Mouse (Mus musculus) left cerebral cortex, adult 8-10 months (tissue): ENCODE measurements around the gene Preb. TPM values are rescaled to one million over a fixed set of nuclear protein-coding genes. Genes with fewer than 3 reads are reported as not detected.

Source experiments
- DNase-seq, 2 experiments: peaks; one replicate each; pipeline ENCODE4 v3.0.0; 2022; ENCODE audit warnings: low spot score in 2 of 2
- total RNA-seq, 4 experiments: library from RNA; stranded (reverse); gene quantifications; 2 replicates each; pipeline ENCODE4 v1.2.4; 2022

Gene Preb
- total RNA-seq, 4 experiments from 2014 or later, result 114 to 135 (median 128) TPM

- DNase-seq, result no peak
These were observed 37.5 kb downstream of the Preb start for GRCm38 (mm10) chr5:30922581-30923041.

- DNase-seq, result peak; percentile 75 to 84
These were observed 38.7 kb downstream of the Preb start, which contains the start of gene Khk for GRCm38 (mm10) chr5:30921256-30922033. Khk (plus strand) TSS chr5:30921431.

GRCm38 (mm10) chr5:30920621-30921020, 39.5 kb downstream of the Preb start:
- no peak for DNase-seq

DNA sequence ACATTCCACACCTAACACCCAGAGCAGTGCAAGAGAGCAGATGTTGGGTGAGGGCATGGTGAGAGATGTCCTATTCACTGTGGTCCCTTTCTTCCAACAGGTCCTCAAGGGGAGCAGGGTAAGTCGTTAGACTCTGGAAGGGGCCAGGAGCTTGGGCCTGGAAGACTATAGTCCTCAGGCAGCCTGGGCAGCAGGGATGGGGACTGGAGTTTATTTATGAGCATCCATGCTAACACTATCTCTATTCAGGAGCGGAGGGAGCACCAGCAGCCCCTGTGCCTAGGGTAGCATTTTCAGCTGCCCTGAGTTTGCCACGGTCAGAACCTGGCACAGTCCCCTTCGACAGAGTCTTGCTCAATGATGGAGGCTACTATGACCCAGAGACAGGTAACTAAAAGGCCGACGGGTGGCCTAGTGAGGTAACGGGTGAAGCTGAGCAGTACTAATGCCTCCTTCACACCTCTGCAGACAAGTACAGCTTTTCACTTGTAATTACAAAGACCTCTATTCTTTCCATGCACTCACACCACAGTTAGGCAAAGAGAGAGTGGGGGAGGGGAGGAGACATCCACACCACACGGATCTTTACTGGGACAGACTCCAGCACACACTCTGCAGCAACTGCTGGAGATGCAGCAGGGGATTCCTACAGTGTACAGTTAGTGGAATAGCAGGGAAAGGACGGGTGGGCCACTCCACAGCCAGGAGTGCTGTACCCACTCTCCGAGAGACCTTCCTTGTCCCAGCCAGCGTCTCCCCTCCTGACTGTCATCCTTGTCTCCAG, 40.1 kb downstream of the Preb start:
- no peak for DNase-seq

- DNase-seq, result no peak
These were observed 41.5 kb downstream of the Preb start for GRCm38 (mm10) chr5:30918691-30919090.

DNA sequence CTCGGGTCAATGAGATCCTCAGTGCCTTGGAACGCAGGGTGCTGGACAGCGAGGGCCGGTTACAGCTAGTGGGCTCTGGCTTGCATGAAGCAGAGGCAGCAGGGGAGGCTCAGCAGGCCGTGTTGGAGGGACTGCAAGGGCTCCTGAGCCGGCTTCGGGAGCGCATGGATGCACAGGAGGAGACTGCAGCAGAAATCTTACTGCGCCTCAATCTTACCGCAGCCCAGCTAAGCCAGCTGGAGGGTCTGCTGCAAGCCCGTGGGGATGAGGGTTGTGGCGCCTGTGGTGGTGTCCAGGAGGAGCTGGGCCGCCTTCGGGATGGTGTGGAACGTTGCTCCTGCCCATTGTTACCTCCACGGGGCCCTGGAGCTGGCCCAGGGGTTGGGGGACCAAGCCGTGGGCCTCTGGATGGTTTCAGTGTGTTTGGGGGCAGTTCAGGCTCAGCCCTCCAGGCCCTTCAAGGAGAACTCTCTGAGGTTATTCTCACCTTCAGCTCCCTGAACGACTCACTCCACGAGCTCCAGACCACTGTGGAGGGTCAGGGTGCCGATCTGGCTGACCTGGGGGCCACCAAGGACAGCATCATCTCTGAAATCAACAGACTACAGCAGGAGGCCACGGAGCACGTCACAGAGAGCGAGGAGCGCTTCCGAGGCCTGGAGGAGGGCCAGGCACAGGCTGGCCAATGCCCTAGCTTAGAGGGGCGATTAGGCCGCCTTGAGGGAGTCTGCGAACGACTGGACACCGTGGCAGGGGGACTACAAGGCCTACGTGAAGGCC, 42.1 kb downstream of the Preb start:
- DNase-seq, result no peak

DNA sequence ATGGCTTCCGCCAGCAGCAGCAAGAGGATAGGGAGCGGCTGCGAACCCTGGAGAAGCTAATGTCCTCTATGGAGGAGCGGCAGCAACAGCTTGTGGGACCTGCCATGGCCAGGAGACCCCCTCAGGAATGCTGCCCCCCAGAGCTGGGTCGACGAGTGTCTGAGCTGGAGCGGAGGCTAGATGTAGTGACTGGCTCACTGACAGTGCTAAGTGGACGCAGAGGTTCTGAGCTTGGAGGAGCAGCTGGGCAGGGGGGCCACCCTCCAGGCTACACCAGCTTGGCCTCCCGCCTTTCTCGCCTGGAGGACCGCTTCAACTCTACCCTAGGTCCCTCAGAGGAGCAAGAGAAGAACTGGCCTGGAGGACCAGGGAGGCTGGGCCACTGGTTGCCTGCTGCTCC, 42.8 kb downstream of the Preb start:
- DNase-seq, result no peak

DNA sequence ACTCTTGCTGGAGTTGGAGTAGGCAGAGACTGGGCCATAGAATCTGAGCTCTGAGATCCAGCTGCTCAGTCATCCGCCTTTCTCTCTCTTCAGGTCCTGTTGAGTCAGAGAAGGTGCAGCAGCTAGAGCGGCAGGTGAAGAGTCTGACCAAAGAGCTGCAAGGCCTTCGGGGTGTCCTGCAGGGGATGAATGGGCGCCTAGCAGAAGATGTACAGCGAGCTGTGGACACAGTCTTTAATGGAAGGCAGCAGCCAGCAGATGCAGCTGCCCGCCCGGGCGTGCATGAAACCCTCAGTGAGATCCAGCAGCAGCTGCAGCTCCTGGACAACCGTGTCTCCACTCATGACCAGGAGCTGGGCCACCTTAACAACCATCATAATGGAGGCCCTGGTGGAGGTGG, 43.3 kb downstream of the Preb start:
- no peak for DNase-seq

GRCm38 (mm10) chr5:30915974-30916433, 44.2 kb downstream of the Preb start:
- DNase-seq, result peak; percentile 61 to 96

DNA sequence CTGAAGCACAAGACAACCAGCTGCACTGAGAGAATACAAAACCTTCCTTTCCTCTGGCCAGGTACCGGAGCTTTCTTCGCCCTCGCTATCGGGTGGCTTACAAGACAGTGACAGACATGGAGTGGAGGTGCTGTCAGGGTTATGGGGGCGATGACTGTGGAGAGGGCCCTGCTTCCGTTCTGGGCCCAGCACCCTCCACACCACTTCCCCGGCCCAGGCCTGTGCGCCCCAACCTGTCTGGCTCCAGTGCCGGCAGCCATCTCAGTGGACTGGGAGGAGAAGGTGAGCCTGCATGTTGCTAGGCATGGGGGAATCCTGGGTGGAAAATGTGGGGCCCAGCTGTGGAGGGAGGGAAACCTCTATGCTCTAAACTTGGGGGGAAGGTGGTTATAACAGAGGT, 44.7 kb downstream of the Preb start:
- no peak for DNase-seq

DNA sequence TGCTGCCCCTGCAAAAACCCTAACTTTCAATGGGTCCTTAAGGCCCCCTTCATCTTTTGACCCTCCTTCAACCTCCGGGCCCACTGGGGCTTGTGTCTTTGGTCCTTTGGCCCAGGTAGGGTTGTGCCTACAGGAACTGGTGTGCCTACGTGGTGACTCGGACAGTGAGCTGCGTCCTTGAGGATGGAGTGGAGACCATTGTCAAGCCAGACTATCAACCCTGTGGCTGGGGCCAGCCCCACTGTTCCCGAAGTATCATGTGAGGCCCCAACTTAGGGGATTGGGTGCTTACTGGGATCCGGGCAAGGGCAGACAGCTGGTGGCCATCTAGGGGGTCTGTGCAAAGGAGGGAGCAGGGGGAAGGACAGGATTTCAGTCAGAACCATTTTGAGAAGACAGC, 45.3 kb downstream of the Preb start:
- no peak for DNase-seq

GRCm38 (mm10) chr5:30914101-30914635, 46.0 kb downstream of the Preb start:
- no peak for DNase-seq

- DNase-seq, result no peak
These were observed 46.9 kb downstream of the Preb start, which contains the start of gene Emilin1 for GRCm38 (mm10) chr5:30913060-30913841. Emilin1 (plus strand) TSS chr5:30913402.

DNA sequence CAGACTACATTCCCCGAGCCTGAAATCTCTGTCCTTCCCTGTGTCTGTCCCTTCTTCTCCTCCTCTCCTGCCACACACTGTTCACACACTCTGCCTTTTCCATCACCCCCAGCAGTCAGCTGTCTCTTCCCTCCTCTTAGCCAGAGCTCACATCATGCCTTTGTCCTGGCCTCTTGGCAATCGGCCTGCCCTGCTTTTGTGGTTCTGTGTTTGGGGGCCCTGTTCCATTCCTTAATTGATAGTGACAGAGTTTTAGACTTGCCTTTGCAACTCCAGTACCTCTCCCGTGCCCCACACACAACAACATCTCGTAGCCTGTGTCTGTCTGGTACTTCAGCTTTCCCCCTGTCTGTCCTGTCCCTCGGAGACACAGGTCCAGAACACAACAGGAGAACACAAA, 48.0 kb downstream of the Preb start:
- no peak for DNase-seq

GRCm38 (mm10) chr5:30910481-30910880, 49.7 kb downstream of the Preb start:
- no peak for DNase-seq

DNA sequence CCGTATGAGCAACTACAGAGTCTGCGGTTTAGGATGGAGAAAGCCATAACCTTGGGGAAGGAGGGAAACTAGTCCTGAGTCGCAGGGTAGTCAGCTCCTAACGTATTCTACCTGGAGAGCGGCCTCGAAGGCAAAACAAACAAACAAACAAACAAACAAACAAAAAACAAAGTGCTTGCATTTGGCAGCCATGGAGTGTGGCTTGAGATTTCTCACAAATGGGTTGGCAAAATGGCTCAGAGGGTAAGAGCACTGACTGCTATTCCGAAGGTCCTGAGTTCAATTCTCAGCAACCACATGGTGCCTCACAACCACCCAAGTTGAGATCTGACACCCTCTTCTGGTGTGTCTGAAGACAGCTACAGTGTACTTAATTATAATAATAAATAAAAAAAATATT, 50.3 kb downstream of the Preb start:
- no peak for DNase-seq

DNA sequence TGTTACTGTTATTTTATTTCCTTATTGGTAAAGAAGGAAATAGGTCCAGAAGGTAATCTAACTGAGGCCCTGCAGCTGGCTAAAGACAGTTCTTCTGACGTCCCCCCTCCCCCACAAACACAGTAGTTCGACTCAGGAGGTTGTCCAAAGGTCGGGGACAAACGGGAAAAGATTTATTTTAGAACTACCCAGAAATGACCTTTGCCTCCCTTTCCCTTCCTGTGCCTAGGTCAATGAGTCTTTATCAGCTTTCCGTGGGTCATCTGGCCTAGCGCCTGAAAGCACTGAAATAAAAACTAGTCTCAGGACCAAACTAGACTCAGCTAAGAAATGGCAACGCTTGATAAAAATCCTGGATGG, 50.9 kb downstream of the Preb start:
- no peak for DNase-seq

- no peak for DNase-seq
These were observed 51.5 kb downstream of the Preb start for GRCm38 (mm10) chr5:30908426-30909299.

GRCm38 (mm10) chr5:30907413-30908059, 52.6 kb downstream of the Preb start, which contains the start of gene Ost4:
Ost4 (minus strand) TSS chr5:30907788.
- peak; percentile 86 to 94 for DNase-seq
